Mouse (Mus musculus): Measurements from ENCODE around the gene Rbm47. TPM values are rescaled to one million over a fixed set of nuclear protein-coding genes. Genes with fewer than 3 reads are reported as not detected.
"Not testable (repeated sequence)": the region's sequence is repeated elsewhere in the genome, so short reads cannot be mapped to it uniquely, and the experiment has no call there.

Gene Rbm47
- polyA plus RNA-seq, 1 experiment from 2014 or later = 53.2 TPM

DNA sequence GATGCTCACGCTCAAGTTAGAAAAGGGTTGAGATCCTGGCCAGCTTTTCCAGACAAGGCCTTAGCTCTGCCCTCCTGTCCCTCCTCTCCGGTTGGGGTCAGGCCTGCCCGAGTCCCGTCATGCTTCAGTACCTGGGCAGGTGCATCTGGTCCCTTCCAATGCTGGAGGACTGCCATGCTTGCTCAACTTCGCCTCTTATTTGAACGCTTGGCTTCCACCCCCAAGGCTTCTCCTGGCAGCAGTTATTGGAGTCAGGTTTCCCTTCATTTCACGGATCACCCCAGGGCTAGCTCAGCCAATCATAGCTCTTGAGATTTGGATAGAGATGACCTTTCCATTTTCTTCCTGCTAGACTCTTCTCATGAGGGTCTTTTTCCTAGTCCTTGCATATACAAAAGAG, 172.8 kb downstream of the Rbm47 start:
- H3K4me3 ChIP-seq (ENCODE audit: low read depth, low read length) = no peak overlapping the region
- no peak overlapping the region for H3K9ac ChIP-seq (replicated peaks; ENCODE audit: low read depth, low read length)
- H3K27ac ChIP-seq (ENCODE audit: low read length) = no peak overlapping the region
- ATAC-seq (ENCODE audit: insufficient number of reproducible peaks, insufficient read depth, low FRiP score, low read depth) = no peak
- 0 out of 2 replicates have a peak, but pooled peaks cover 3% of the 10 kb centered on the region for H3K4me1 ChIP-seq (ENCODE audit: control insufficient read depth, insufficient read depth, low read length)
- no peaks in the 10 kb centered on the region for H3K36me3 ChIP-seq (ENCODE audit: control insufficient read depth, insufficient read depth, low read length)
- no peak overlapping the region for H3K4me2 ChIP-seq (replicated peaks; ENCODE audit: low read depth, low read length)
- no peaks in the 10 kb centered on the region for H3K27me3 ChIP-seq (ENCODE audit: control insufficient read depth, insufficient read depth, low read length)
- WGBS = 78% methylated on average over 7 of the region's 7 CpGs
- H3K9me3 ChIP-seq (ENCODE audit: control insufficient read depth, low read depth, low read length) = no peaks in the 10 kb centered on the region

DNA sequence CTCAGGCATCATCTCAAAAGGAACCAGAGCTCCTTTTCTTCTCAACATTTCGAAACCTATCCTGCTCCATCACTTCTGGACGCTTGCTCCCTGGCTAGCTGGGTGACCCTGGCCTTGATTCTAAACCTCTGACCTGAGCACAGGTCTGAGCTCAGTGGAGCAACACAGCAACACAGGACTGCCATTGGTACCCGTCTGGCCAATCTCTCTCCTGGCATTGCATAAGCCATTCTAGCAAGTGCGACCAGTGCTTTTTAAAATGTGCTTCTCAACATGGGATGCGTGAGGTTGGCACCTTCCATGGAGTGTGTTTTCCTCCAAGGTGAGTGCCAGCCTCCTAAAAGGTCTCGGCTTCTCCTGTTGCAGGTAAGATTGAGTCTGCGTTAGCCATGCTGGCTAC, 173.8 kb downstream of the Rbm47 start:
- no peaks in the 10 kb centered on the region for H3K27me3 ChIP-seq (ENCODE audit: control insufficient read depth, insufficient read depth, low read length)
- H3K9me3 ChIP-seq (ENCODE audit: control insufficient read depth, low read depth, low read length) = no peaks in the 10 kb centered on the region
- H3K36me3 ChIP-seq (ENCODE audit: control insufficient read depth, insufficient read depth, low read length) = no peaks in the 10 kb centered on the region
- no peak overlapping the region for H3K4me3 ChIP-seq (ENCODE audit: low read depth, low read length)
- no peak for ATAC-seq (ENCODE audit: insufficient number of reproducible peaks, insufficient read depth, low FRiP score, low read depth)
- no peak overlapping the region for H3K27ac ChIP-seq (ENCODE audit: low read length)
- no peak overlapping the region for H3K9ac ChIP-seq (replicated peaks; ENCODE audit: low read depth, low read length)
- 84% methylated on average over 7 of the region's 7 CpGs for WGBS
- no peak overlapping the region for H3K4me2 ChIP-seq (replicated peaks; ENCODE audit: low read depth, low read length)
- 0 out of 2 replicates have a peak, but pooled peaks cover 3% of the 10 kb centered on the region for H3K4me1 ChIP-seq (ENCODE audit: control insufficient read depth, insufficient read depth, low read length)

DNA sequence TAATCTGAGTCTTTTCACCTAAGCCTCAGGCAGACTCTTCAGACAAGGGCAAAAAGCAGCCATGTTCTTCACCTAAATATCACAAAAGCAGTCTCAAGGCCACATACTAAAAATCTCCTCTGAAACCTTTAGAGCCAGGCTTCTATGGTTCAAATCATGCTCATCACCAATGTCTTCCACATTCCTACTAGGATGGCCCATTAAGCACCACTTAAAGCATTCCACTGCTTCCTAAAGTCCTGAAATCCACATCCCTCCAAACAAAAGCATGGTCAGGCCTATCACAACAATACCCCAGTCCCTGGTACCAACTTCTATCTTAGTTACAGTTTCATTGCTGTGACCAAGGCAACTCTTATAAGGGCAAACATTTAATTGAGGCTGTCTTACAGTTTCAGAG, 175.1 kb downstream of the Rbm47 start:
- Histone ChIP-seq H3K9me3 (ENCODE audit: control insufficient read depth, low read depth, low read length) (no peaks in the 10 kb centered on the region), H3K4me1 (ENCODE audit: control insufficient read depth, insufficient read depth, low read length) (0 out of 2 replicates have a peak, but pooled peaks cover 3% of the 10 kb centered on the region), H3K27ac (ENCODE audit: low read length) (no peak overlapping the region), H3K27me3 (ENCODE audit: control insufficient read depth, insufficient read depth, low read length) (no peaks in the 10 kb centered on the region), H3K4me2 (replicated peaks; ENCODE audit: low read depth, low read length) (no peak overlapping the region), H3K4me3 (ENCODE audit: low read depth, low read length) (no peak overlapping the region), H3K9ac (replicated peaks; ENCODE audit: low read depth, low read length) (no peak overlapping the region), H3K36me3 (ENCODE audit: control insufficient read depth, insufficient read depth, low read length) (no peaks in the 10 kb centered on the region)
- no peak for ATAC-seq (ENCODE audit: insufficient number of reproducible peaks, insufficient read depth, low FRiP score, low read depth)

DNA sequence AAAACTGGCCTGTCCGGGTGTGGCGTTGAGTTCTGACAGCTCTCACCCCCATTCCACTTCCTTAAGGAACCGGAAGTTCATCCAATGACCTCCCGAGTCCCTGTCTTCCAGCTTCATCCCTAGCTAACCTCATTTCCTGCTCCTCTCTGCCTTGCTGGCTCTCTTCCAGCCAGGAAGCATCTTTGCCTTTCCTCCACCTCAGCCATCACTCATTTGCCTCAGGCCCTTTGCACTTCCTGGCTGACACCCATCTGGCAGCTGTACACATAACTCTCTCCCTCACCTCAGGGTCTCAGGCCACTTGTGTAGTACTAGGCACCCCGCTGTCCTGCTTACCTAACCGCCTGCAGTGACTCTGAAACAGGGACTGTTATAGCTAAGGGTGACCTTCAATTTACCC, 178.3 kb downstream of the Rbm47 start:
- Histone ChIP-seq H3K36me3 (ENCODE audit: control insufficient read depth, insufficient read depth, low read length) (no peaks in the 10 kb centered on the region), H3K9me3 (ENCODE audit: control insufficient read depth, low read depth, low read length) (no peaks in the 10 kb centered on the region), H3K4me1 (ENCODE audit: control insufficient read depth, insufficient read depth, low read length) (no peaks in the 10 kb centered on the region), H3K4me2 (replicated peaks; ENCODE audit: low read depth, low read length) (no peak overlapping the region), H3K9ac (replicated peaks; ENCODE audit: low read depth, low read length) (no peak overlapping the region), H3K27me3 (ENCODE audit: control insufficient read depth, insufficient read depth, low read length) (no peaks in the 10 kb centered on the region), H3K4me3 (ENCODE audit: low read depth, low read length) (no peak overlapping the region), H3K27ac (ENCODE audit: low read length) (no peak overlapping the region)
- WGBS = 76% methylated on average over 6 of the region's 6 CpGs
- no peak for ATAC-seq (ENCODE audit: insufficient number of reproducible peaks, insufficient read depth, low FRiP score, low read depth)

DNA sequence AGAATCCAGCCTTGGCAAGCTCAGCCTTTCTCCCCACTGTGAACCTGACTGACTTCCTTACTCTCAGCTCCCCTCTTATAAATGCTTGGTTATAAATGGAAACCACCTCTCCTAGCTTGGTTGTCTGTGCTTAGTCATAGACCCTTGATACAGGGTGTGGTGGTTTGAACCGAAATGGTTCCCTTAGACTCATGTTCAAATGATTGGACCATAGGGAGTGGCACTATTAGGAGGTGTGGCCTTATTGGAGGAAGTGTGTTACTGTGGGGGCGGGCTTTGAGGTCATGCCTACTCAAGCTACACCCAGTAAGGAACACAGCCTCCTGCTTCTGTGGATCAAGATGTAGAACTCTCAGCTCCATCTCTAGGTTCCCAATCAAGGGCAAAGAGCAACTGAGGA, 181.7 kb downstream of the Rbm47 start:
- H3K36me3 ChIP-seq (ENCODE audit: control insufficient read depth, insufficient read depth, low read length) = no peaks in the 10 kb centered on the region
- no peak overlapping the region for H3K9ac ChIP-seq (replicated peaks; ENCODE audit: low read depth, low read length)
- no peaks in the 10 kb centered on the region for H3K9me3 ChIP-seq (ENCODE audit: control insufficient read depth, low read depth, low read length)
- H3K4me3 ChIP-seq (ENCODE audit: low read depth, low read length) = no peak overlapping the region
- no peaks in the 10 kb centered on the region for H3K4me1 ChIP-seq (ENCODE audit: control insufficient read depth, insufficient read depth, low read length)
- WGBS = 80% methylated on average over 2 of the region's 2 CpGs
- no peak overlapping the region for H3K27ac ChIP-seq (ENCODE audit: low read length)
- H3K27me3 ChIP-seq (ENCODE audit: control insufficient read depth, insufficient read depth, low read length) = no peaks in the 10 kb centered on the region
- ATAC-seq (ENCODE audit: insufficient number of reproducible peaks, insufficient read depth, low FRiP score, low read depth) = no peak
- H3K4me2 ChIP-seq (replicated peaks; ENCODE audit: low read depth, low read length) = no peak overlapping the region

DNA sequence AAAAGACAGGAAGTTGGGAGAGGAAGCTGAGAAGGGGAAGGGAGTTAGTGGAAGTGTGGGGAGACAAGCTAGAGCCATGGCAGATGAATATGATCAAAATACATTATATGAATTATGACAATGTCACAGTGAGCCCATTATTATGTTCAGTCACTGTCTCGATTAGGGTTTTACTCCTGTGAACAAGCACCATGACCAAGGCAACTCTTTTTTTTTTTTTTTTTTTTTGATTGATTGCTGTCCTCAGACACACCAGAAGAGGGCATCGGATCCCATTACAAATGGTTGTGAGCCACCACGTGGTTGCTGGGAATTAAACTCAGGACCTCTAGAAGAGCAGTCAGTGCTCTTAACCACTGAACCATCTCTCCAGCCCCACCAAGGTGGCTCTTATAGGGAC, 185.9 kb downstream of the Rbm47 start:
- H3K27ac ChIP-seq (ENCODE audit: low read length); ATAC-seq (ENCODE audit: insufficient number of reproducible peaks, insufficient read depth, low FRiP score, low read depth); H3K36me3 ChIP-seq (ENCODE audit: control insufficient read depth, insufficient read depth, low read length); H3K4me3 ChIP-seq (ENCODE audit: low read depth, low read length); H3K9ac ChIP-seq (replicated peaks; ENCODE audit: low read depth, low read length); H3K4me1 ChIP-seq (ENCODE audit: control insufficient read depth, insufficient read depth, low read length); H3K27me3 ChIP-seq (ENCODE audit: control insufficient read depth, insufficient read depth, low read length); H3K4me2 ChIP-seq (replicated peaks; ENCODE audit: low read depth, low read length); H3K9me3 ChIP-seq (ENCODE audit: control insufficient read depth, low read depth, low read length): not testable (repeated sequence)
- 75% methylated on average over 3 of the region's 3 CpGs for WGBS

DNA sequence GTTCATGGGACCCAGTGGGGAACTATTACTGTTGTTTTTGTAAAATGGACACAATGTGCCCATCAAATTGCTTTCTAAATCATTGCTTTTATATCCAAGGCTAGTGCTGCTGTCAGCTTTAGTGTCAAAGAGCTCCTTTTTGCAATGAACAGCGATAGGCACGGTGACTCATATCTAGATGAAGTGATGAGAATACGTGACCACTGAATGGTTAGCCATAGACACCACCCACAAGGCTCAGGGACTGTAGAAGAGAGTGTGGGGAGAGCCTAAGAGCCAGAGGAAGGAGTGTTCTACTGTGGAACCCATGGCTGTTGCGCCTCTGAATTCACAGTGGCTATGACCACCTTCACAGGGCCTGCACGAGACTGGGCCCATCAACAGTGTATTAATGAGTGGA, 186.5 kb downstream of the Rbm47 start:
- Histone ChIP-seq H3K4me3 (ENCODE audit: low read depth, low read length) (no peak overlapping the region), H3K9ac (replicated peaks; ENCODE audit: low read depth, low read length) (no peak overlapping the region), H3K27me3 (ENCODE audit: control insufficient read depth, insufficient read depth, low read length) (no peaks in the 10 kb centered on the region), H3K27ac (ENCODE audit: low read length) (no peak overlapping the region), H3K4me2 (replicated peaks; ENCODE audit: low read depth, low read length) (no peak overlapping the region), H3K9me3 (ENCODE audit: control insufficient read depth, low read depth, low read length) (no peaks in the 10 kb centered on the region), H3K4me1 (ENCODE audit: control insufficient read depth, insufficient read depth, low read length) (no peaks in the 10 kb centered on the region), H3K36me3 (ENCODE audit: control insufficient read depth, insufficient read depth, low read length) (no peaks in the 10 kb centered on the region)
- WGBS = 86% methylated on average over 5 of the region's 5 CpGs
- no peak for ATAC-seq (ENCODE audit: insufficient number of reproducible peaks, insufficient read depth, low FRiP score, low read depth)

DNA sequence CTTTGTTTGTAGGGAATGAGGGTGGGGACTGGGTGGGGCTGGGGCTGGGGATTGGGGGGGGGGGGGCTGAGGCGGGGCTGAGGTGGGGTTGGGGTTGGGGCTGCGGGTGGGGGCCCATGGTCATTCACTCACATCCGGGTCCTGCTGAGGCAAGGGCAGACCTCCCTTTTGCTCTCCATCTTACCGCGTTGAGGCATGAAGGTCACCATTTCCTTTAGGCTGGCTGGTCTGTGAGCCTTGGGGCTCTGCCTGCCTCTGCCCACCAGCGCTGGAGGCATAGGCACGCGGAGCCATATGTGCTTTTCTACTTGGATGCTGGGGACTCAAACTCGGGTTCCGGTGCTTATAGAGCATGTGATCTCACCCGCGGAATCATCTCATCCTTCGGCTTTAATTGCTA, 197.2 kb downstream of the Rbm47 start:
- H3K4me2 ChIP-seq (replicated peaks; ENCODE audit: low read depth, low read length) = no peak overlapping the region
- no peaks in the 10 kb centered on the region for H3K9me3 ChIP-seq (ENCODE audit: control insufficient read depth, low read depth, low read length)
- H3K4me1 ChIP-seq (ENCODE audit: control insufficient read depth, insufficient read depth, low read length) = no peaks in the 10 kb centered on the region
- H3K36me3 ChIP-seq (ENCODE audit: control insufficient read depth, insufficient read depth, low read length) = no peaks in the 10 kb centered on the region
- H3K4me3 ChIP-seq (ENCODE audit: low read depth, low read length) = no peak overlapping the region
- WGBS = 91% methylated on average over 13 of the region's 13 CpGs
- no peaks in the 10 kb centered on the region for H3K27me3 ChIP-seq (ENCODE audit: control insufficient read depth, insufficient read depth, low read length)
- ATAC-seq (ENCODE audit: insufficient number of reproducible peaks, insufficient read depth, low FRiP score, low read depth) = no peak
- H3K27ac ChIP-seq (ENCODE audit: low read length) = no peak overlapping the region
- H3K9ac ChIP-seq (replicated peaks; ENCODE audit: low read depth, low read length) = no peak overlapping the region

DNA sequence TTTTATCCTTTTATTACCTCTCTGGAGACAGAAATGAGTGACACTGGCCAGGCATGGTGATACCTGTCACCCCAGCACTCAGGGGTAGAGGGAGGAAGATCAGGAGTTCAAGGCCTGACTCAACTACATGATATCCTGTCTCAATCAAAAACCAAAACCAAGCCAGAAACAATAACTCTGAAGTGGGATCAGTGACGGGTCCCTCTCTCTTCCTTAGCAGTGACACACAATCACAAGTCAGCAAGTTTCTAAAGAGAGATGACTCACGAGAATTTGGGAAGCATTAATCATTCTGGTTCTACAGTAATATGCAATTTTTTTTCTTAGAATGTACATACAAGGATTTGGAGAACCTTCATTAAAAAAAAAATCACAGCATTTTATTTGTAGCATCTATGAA, 199.7 kb downstream of the Rbm47 start:
- no peaks in the 10 kb centered on the region for H3K9me3 ChIP-seq (ENCODE audit: control insufficient read depth, low read depth, low read length)
- H3K4me3 ChIP-seq (ENCODE audit: low read depth, low read length) = no peak overlapping the region
- no peak overlapping the region for H3K27ac ChIP-seq (ENCODE audit: low read length)
- H3K36me3 ChIP-seq (ENCODE audit: control insufficient read depth, insufficient read depth, low read length) = no peaks in the 10 kb centered on the region
- 64% methylated on average over 2 of the region's 2 CpGs for WGBS
- H3K27me3 ChIP-seq (ENCODE audit: control insufficient read depth, insufficient read depth, low read length) = no peaks in the 10 kb centered on the region
- H3K4me1 ChIP-seq (ENCODE audit: control insufficient read depth, insufficient read depth, low read length) = no peaks in the 10 kb centered on the region
- H3K9ac ChIP-seq (replicated peaks; ENCODE audit: low read depth, low read length) = no peak overlapping the region
- no peak for ATAC-seq (ENCODE audit: insufficient number of reproducible peaks, insufficient read depth, low FRiP score, low read depth)
- no peak overlapping the region for H3K4me2 ChIP-seq (replicated peaks; ENCODE audit: low read depth, low read length)

Data from stomach, embryonic 14.5 days (tissue).